Mouse (Mus musculus) liver, embryonic 11.5 days (tissue): ENCODE results near the gene Arhgef19. TPM values are rescaled to one million over a fixed set of nuclear protein-coding genes. Genes with fewer than 3 reads are reported as not detected.

Experiments
- polyA plus RNA-seq: library from polyadenylated mRNA; unstranded; fragments of >200 nt; fragmentation: Nextera tagmentation; extraction: Ambion mirVana; gene quantifications from 2 replicates; pipeline ENCODE4 v1.2.1, GENCODE M21; 2014

The Arhgef19 gene
- polyA plus RNA-seq, 1 experiment from 2014 or later, result 2.3 TPM

Other genes starting within 250 kb of the Arhgef19 start
- gene Mfap2, start 229.1 kb upstream of the Arhgef19 start, polyA plus RNA-seq, result 107 and 128 TPM in 2 replicates
- gene Crocc, start 178.9 kb upstream of the Arhgef19 start, polyA plus RNA-seq, result 5.0 and 6.0 TPM in 2 replicates
- gene Necap2, start 161.1 kb upstream of the Arhgef19 start, polyA plus RNA-seq, result 178 and 180 TPM in 2 replicates
- gene Spata21, start 151.2 kb upstream of the Arhgef19 start, polyA plus RNA-seq, result 0.19 TPM in 1 of 2 replicates, not detected in the other
- gene Szrd1, start 99.7 kb upstream of the Arhgef19 start, polyA plus RNA-seq, result 24.7 and 26.2 TPM in 2 replicates
- gene Fbxo42, start 91.6 kb upstream of the Arhgef19 start, polyA plus RNA-seq, result 26.0 and 28.7 TPM in 2 replicates
- 4.5 and 4.6 TPM in 2 replicates for gene Rsg1, start 25.5 kb upstream of the Arhgef19 start, polyA plus RNA-seq
- gene Epha2, start 61.7 kb downstream of the Arhgef19 start, polyA plus RNA-seq, result 2.5 and 2.9 TPM in 2 replicates
- 0.45 and 0.64 TPM in 2 replicates for gene Fam131c, start 128.7 kb downstream of the Arhgef19 start, polyA plus RNA-seq
- gene Clcnka, start 159.2 kb downstream of the Arhgef19 start, polyA plus RNA-seq, result 0.19 TPM in 1 of 2 replicates, not detected in the other
- gene Clcnkb, start 176.5 kb downstream of the Arhgef19 start, polyA plus RNA-seq, result not detected in 2 replicates
- gene Hspb7, start 181.3 kb downstream of the Arhgef19 start, polyA plus RNA-seq, result 0.42 and 1.2 TPM in 2 replicates
- gene Srarp, start 196.6 kb downstream of the Arhgef19 start, polyA plus RNA-seq, result not detected in 2 replicates
- gene Zbtb17, start 205.2 kb downstream of the Arhgef19 start, polyA plus RNA-seq, result 24.3 and 26.4 TPM in 2 replicates